Mouse (Mus musculus): Measurements from ENCODE around the gene Slc30a4. TPM values are rescaled to one million over a fixed set of nuclear protein-coding genes. Genes with fewer than 3 reads are reported as not detected.

The Slc30a4 gene
- total RNA-seq (2021) = 10 to 100 TPM; 13.2 to 14.3 TPM
- long read RNA-seq, experiment 1, full-length matches to known transcripts = 21 of 27 reads
- long read RNA-seq, experiment 1, partial matches to known transcripts = 6 of 27 reads
- long read RNA-seq, experiment 1, other reads (novel, unspliced or antisense) = 0 of 27 reads
- long read RNA-seq, experiment 2, full-length matches to known transcripts = 17 of 19 reads
- long read RNA-seq, experiment 2, partial matches to known transcripts = 0 of 19 reads
- long read RNA-seq, experiment 2, other reads (novel, unspliced or antisense) = 2 of 19 reads

- DNase-seq (ENCODE audit: low spot score) = peak; percentile 65
Observed at GRCm38 (mm10) chr2:122702181-122703036, at the start of gene Slc30a4. Slc30a4 (minus strand) TSS chr2:122702663.

GRCm38 (mm10) chr2:122746461-122746860 lies 44.0 kb upstream of the Slc30a4 start:
- DNase-seq (ENCODE audit: low spot score) = no peak

DNA sequence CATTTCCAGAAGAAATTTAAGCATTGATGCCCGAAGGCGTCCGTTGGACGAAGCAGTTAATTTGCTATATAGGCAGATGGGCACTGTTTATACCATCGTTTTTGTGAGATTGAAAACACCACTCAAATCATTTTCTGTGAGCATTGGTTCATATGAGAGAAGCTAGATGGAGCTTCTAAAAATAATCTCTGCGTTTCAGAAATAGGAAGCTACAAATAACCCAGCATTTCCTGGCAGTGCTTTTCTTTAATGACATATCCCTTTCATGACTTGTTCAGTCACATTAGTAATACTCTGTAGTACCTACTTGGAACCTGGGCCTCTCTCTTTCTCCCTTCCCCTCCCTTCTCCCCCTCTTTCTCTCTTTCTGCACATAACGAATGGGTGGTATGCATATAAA lies 36.6 kb upstream of the Slc30a4 start:
- DNase-seq (ENCODE audit: low spot score) = no peak

DNA sequence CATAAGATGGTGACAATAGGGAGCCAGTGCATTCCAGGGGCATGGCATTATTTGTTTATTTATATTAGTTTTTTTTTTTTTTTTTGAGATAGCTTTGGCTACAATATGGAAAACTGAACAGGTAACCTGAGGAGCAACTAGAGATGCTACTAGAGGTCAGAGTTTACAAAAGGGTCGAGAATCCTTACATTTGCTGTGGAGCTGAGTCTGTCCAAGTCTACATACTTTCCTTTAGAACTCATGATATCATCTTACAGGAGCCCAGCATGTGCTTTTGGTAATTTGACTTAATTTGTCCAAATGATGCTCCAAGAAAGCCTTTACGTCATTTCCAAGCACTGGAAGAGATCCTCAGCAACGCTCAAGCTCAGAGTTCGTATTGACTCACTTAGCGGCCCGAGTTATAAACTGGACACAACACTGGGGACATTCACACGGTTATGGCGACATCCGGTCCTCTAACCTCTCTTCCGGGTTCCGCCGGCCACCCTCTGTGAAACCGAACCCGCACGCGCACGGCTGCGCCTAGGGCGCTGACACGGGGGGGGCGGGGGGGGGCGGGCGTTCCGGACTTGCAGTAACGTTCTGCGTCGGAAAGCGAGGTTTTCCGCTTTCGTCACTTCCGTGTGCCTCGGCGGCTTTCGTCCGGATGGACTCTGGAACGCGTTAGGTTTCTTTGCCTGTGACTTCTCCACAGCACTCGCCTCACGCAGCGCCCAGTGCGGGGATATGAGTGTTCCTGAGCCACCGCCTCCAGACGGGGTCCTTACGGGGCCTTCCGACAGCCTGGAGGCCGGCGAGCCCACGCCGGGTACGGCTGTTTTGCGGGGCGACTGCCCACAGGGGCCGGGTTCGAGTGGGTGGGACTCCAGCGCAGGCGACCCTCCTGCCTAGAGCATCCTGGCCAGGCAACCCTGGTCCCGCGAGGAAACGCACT lies 35.7 kb upstream of the Slc30a4 start, which contains the start of gene Bloc1s6:
Gene Bloc1s6 (plus strand): TSS at position 610 of the 937 bp plus-strand sequence.
- peak; percentile 92 for DNase-seq (ENCODE audit: low spot score)

DNA sequence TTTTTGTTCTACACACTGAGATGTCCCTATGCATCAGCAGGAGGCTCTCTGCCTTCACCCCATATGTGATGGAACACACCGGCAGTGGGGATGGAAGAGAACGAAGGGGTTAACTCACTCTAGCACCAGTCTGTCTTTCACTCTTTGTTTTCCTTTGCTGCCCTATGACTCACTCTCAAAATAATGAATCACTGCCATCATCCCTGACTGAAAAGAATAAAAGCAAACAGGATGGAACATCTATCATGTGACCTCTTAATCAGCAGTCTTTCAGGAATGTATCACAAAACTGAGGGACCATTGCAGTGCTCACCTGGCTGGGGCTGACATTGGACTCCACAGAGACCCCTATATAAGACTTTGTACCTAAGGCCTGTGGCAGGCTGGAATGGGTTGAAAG lies 29.0 kb upstream of the Slc30a4 start:
- DNase-seq (ENCODE audit: low spot score) = no peak

GRCm38 (mm10) chr2:122725604-122726003 lies 23.1 kb upstream of the Slc30a4 start:
- peak; percentile 53 for DNase-seq (ENCODE audit: low spot score)

DNA sequence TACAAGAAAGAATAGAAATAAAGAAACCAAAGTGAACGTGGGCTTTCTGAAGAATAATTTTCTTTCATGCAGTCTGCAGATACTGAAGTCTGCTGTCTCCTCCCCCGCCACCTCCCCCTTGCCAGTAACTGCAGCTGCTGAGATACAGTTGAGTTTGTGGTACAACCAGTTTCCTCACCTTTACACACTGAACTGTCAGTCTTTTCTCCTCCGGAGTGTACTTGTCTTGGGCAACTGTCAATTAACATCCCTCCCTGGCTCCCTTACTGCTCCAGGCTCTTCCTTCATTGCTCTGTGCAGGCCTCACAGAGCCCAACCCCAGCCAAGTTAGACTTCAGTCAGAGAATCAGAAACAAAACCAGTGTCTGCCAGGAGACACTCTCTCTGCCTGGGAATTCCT lies 18.1 kb upstream of the Slc30a4 start:
- no peak for DNase-seq (ENCODE audit: low spot score)

DNA sequence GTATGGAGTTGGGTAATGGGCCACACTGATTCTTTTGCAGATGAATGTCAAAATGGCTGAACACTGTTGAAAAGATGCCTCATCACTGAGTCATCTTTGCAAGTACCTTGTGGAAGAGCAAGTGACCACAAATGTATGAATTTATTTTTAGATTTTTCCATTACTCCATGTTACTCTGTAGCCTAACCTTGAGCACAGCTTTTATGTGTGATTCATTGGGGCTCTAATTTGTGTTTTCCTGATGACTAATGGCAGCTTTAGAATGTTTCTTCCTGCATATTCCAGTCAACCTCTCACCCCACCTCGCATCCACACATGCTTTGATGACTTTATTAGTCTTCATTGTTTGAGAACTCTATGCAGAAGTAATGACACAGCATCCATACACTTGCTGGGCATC lies 16.8 kb upstream of the Slc30a4 start:
- DNase-seq (ENCODE audit: low spot score) = no peak

DNA sequence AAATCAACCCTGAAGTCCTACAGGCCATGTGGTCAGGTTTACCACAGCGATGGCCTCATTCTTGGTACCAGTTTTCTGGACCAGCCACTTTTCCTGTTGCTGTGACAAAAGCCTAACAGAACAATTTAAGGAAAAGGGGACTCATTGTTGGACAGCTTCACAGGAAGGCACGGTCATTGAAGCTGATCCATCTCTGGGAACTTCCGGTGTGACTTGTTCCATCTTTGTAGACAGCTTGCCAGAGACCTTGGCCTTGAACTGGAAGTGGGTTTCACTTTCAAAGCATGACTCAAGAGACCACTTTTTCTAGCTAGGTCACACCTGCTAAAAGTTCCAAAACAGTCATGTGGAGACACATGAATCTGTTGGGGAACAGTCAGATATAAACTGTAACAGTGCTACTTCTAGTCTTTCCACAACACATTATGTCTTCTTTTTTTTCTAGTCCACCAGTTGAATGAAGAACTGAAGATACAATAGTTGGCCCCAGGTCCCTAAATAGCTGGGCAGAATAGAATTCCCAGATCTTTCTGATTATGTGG lies 13.9 kb upstream of the Slc30a4 start:
- no peak for DNase-seq (ENCODE audit: low spot score)

DNA sequence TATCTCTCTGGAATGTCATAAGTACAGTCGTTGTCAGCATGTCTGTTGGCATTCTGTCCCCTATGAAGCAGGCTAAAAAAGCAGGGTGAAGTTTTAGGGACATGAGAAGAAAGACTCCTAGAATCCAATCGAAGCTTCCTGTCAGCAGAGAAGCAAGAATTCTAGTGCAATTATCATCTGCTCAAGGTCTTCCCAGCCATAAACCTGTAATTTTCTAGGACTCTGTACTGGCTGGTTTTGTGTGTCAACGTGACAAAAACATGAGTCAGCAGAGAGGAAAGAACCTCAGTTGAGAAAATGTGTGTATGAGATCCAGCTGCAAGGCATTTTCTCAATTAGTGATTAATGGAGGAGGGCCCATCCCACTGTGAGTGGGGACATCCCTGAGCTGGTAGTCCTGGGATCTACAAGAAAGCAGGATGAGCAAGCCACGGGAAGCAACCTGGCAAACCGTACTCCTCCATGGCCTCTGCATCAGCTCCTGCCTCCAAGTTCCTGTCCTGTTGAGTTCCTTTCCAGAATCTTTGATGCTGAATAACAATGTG lies 12.8 kb upstream of the Slc30a4 start:
- no peak for DNase-seq (ENCODE audit: low spot score)

GRCm38 (mm10) chr2:122712848-122713247 lies 10.4 kb upstream of the Slc30a4 start:
- no peak for DNase-seq (ENCODE audit: low spot score)

GRCm38 (mm10) chr2:122711911-122712310 lies 9.4 kb upstream of the Slc30a4 start:
- DNase-seq (ENCODE audit: low spot score) = no peak

DNA sequence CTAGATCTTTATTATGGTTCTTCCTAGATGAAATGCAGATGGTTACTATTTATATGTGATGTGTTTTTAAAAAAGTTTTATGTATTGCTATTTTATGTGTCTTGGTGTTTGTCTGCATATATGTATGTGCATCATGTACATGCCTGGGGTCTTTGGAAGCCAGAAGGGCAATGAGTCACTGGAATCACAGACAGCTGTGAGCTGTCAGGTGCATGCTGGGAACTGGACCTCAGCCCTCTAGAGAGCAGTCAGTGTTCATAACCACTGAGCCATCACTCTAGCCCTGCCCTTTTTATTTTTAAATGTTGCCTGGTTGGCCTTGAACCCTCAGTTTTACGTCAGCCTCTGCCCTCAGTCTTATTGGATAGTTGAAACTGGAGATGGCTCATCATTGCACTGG lies 6.7 kb upstream of the Slc30a4 start:
- no peak for DNase-seq (ENCODE audit: low spot score)

DNA sequence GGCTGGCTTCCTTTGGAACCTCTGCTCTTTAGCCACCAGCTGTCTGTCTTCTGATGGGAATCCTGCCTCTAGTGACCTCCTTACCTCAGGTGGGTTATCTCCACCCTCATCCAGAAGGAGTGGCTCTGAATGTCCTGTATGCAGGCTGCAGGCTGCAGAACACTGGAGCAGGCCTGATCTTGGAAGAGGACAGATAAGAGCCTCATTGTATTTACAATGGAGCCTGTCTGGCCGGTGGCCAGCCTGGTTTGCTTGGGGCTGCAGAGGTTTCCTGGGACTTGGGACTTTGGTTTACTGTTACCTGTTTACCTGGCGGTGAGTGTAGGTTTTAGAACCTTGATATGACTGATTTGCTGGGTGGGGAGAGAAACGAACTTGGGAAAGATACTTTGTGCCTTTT lies 5.6 kb upstream of the Slc30a4 start:
- no peak for DNase-seq (ENCODE audit: low spot score)

DNA sequence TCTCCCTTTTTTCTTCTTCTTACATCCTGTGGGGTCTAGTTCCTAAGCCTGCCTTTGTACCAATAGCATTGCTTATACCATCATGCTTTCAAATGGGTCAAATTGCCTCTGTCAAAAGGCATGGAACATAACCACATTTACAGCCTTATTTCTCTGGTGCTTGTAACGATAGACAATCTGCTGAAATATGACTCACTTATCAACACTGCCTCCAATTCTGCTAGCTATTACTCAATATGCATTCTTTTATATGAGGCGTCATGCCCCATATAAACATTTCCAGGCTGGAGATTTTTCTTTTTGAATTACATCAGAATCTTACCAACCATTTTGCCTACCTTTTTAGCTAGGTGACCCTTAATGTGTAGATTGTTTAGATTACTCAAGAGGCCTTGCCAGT lies 2.1 kb upstream of the Slc30a4 start:
- no peak for DNase-seq (ENCODE audit: low spot score)

DNA sequence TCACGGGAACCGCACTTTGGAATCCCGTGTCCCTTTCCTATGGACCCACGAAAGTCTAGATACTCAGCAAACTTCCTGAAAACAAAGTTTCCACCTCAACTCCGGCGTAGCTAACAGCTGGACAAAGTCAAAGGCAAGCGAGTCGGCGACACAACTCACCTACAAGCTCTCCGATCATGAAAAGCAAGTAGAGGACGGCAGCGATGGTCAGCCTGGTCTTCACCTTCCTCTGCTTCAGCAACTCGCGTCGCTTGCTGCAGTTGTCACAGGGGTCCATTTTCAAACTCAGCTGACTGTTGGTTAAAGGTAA lies 637 bp downstream of the Slc30a4 start:
- DNase-seq (ENCODE audit: low spot score) = no peak

- no peak for DNase-seq (ENCODE audit: low spot score)
Observed at GRCm38 (mm10) chr2:122701012-122701411, 1.5 kb downstream of the Slc30a4 start.

- no peak for DNase-seq (ENCODE audit: low spot score)
Observed at GRCm38 (mm10) chr2:122697526-122697925, 4.9 kb downstream of the Slc30a4 start.

- no peak for DNase-seq (ENCODE audit: low spot score)
Observed at GRCm38 (mm10) chr2:122686665-122687064, 15.8 kb downstream of the Slc30a4 start.

- no peak for DNase-seq (ENCODE audit: low spot score)
Observed at GRCm38 (mm10) chr2:122683641-122684040, 18.8 kb downstream of the Slc30a4 start.

- DNase-seq (ENCODE audit: low spot score) = no peak
Observed at GRCm38 (mm10) chr2:122682520-122682919, 19.9 kb downstream of the Slc30a4 start.
